Mouse (Mus musculus): ENCODE data around the gene Thnsl1. TPM values are rescaled to one million over a fixed set of nuclear protein-coding genes. Genes with fewer than 3 reads are reported as not detected.
A peak's percentile ranks its signal among the peaks of the same experiment; 100 is the strongest.
"Not testable (repeated sequence)": the region's sequence is repeated elsewhere in the genome, so short reads cannot be mapped to it uniquely, and the experiment has no call there.

Gene Thnsl1
- polyA plus RNA-seq, 1 experiment from 2014 or later = 8.0 TPM

- 60% methylated on average over 2 of the region's 2 CpGs for WGBS
- ATAC-seq (ENCODE audit: insufficient read depth, low FRiP score) = no peak
- H3K4me1 ChIP-seq (ENCODE audit: control insufficient read depth, insufficient read depth, low read length) = no peaks in the 10 kb centered on the region
- no peak overlapping the region for H3K27ac ChIP-seq (ENCODE audit: low read length)
- no peak overlapping the region for H3K4me2 ChIP-seq (ENCODE audit: low read depth, low read length)
- no peak overlapping the region for H3K9ac ChIP-seq (ENCODE audit: low read length)
- H3K27me3 ChIP-seq (ENCODE audit: control insufficient read depth, insufficient read depth, low read length) = no peaks in the 10 kb centered on the region
- H3K4me3 ChIP-seq (replicated peaks; ENCODE audit: low read length) = no peak overlapping the region
- H3K9me3 ChIP-seq (replicated peaks; ENCODE audit: control insufficient read depth, low read length) = no peaks in the 10 kb centered on the region
- no peaks in the 10 kb centered on the region for H3K36me3 ChIP-seq (ENCODE audit: control insufficient read depth, insufficient read depth, low read length)
Observed at GRCm38 (mm10) chr2:21230276-21230675, 24.8 kb downstream of the Thnsl1 start.

DNA sequence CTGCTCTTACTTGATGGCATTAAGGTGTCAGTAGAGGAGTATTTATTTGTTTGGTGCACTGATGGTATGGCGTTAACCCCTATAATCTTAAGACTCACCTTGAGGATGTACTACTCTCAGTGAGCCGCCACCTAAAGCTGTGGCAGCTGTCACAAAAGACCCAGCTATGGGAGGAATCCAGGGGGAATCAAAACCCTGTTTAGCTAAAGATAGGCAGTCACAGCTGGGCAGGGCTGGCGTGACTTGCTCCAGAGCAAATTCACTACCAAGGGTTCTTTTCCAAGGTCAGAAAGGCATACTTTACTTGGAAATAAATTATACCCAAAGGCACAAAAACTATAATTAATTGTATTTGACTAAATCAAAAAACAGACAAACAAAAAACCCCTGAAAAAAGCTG, 25.6 kb downstream of the Thnsl1 start:
- H3K4me1 ChIP-seq (ENCODE audit: control insufficient read depth, insufficient read depth, low read length) = 0 out of 2 replicates have a peak, but pooled peaks cover 5% of the 10 kb centered on the region
- no peak overlapping the region for H3K4me2 ChIP-seq (ENCODE audit: low read depth, low read length)
- no peaks in the 10 kb centered on the region for H3K9me3 ChIP-seq (replicated peaks; ENCODE audit: control insufficient read depth, low read length)
- no peaks in the 10 kb centered on the region for H3K36me3 ChIP-seq (ENCODE audit: control insufficient read depth, insufficient read depth, low read length)
- no peak for ATAC-seq (ENCODE audit: insufficient read depth, low FRiP score)
- H3K4me3 ChIP-seq (replicated peaks; ENCODE audit: low read length) = no peak overlapping the region
- WGBS = 73% methylated on average over 3 of the region's 3 CpGs
- no peak overlapping the region for H3K27ac ChIP-seq (ENCODE audit: low read length)
- no peak overlapping the region for H3K9ac ChIP-seq (ENCODE audit: low read length)
- H3K27me3 ChIP-seq (ENCODE audit: control insufficient read depth, insufficient read depth, low read length) = no peaks in the 10 kb centered on the region

- H3K4me3 ChIP-seq (replicated peaks; ENCODE audit: low read length) = no peak overlapping the region
- ATAC-seq (ENCODE audit: insufficient read depth, low FRiP score) = peak; percentile 95
- H3K4me1 ChIP-seq (ENCODE audit: control insufficient read depth, insufficient read depth, low read length) = peaks cover 13% of the 10 kb centered on the region; the same call in 1 of the 2 replicates
- no peaks in the 10 kb centered on the region for H3K9me3 ChIP-seq (replicated peaks; ENCODE audit: control insufficient read depth, low read length)
- H3K36me3 ChIP-seq (ENCODE audit: control insufficient read depth, insufficient read depth, low read length) = no peaks in the 10 kb centered on the region
- H3K27me3 ChIP-seq (ENCODE audit: control insufficient read depth, insufficient read depth, low read length) = no peaks in the 10 kb centered on the region
- H3K27ac ChIP-seq (ENCODE audit: low read length) = peak overlapping the region; percentile 77
- 66% methylated on average over 9 of the region's 9 CpGs for WGBS
- H3K4me2 ChIP-seq (ENCODE audit: low read depth, low read length) = no peak overlapping the region
- no peak overlapping the region for H3K9ac ChIP-seq (ENCODE audit: low read length)
Observed at GRCm38 (mm10) chr2:21234871-21235648, 29.5 kb downstream of the Thnsl1 start.

DNA sequence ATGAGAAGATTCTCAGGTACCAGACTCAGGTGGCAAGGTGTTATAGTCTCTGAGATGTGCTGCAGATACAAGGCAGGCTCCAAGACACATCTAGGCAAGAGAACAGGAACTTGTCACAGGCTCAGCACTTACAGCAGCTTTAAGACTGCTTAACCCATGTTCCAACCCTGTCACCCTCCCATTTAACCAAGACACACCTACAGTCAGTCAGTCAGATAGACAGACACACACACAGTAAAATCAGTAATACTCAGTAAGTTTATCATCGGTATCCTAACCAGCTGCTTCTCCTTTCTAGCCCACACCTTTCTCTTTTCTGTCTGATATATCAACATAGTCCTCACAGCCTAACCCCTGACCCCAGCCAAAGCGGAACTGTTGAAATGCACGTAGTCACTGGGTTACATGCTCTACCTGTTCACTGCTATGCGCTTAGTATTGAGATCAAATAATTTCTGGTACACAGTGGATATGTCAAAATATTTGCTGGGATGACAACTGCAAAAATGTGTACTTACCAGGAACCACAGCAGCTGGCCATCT, 30.4 kb downstream of the Thnsl1 start:
- Histone ChIP-seq H3K27me3 (ENCODE audit: control insufficient read depth, insufficient read depth, low read length) (no peaks in the 10 kb centered on the region), H3K4me2 (ENCODE audit: low read depth, low read length) (no peak overlapping the region), H3K9me3 (replicated peaks; ENCODE audit: control insufficient read depth, low read length) (no peaks in the 10 kb centered on the region), H3K4me1 (ENCODE audit: control insufficient read depth, insufficient read depth, low read length) (peaks cover 13% of the 10 kb centered on the region; the same call in 1 of the 2 replicates), H3K9ac (ENCODE audit: low read length) (no peak overlapping the region), H3K27ac (ENCODE audit: low read length) (peak overlapping the region; percentile 77), H3K4me3 (replicated peaks; ENCODE audit: low read length) (no peak overlapping the region), H3K36me3 (ENCODE audit: control insufficient read depth, insufficient read depth, low read length) (no peaks in the 10 kb centered on the region)
- ATAC-seq (ENCODE audit: insufficient read depth, low FRiP score) = no peak
- WGBS = 76% methylated on average over 4 of the region's 4 CpGs

DNA sequence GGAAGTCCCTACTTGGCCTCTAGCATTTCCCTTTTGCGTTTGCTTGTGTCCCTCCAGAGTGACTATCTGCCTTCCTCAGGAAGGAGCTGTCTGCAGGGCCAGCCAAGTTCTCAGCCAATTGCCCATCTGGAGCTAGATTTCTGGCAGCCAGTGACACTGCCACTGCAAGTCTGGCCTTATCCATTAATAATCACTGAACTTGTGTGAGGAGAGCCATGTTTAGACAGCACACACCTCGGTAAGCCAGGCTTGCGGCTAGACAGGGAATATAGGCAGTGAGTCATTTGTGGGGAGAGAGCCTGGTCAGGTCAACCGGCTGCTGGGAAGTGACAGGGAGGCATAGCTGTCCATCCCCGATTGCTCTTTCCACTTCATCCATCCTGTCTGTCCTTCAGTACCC, 31.3 kb downstream of the Thnsl1 start:
- H3K9me3 ChIP-seq (replicated peaks; ENCODE audit: control insufficient read depth, low read length) = no peaks in the 10 kb centered on the region
- H3K36me3 ChIP-seq (ENCODE audit: control insufficient read depth, insufficient read depth, low read length) = no peaks in the 10 kb centered on the region
- H3K9ac ChIP-seq (ENCODE audit: low read length) = no peak overlapping the region
- peak overlapping the region; percentile 31; the same call in 1 of the 2 replicates for H3K27ac ChIP-seq (ENCODE audit: low read length)
- no peaks in the 10 kb centered on the region for H3K27me3 ChIP-seq (ENCODE audit: control insufficient read depth, insufficient read depth, low read length)
- WGBS = 37% methylated on average over 5 of the region's 5 CpGs
- no peak overlapping the region for H3K4me3 ChIP-seq (replicated peaks; ENCODE audit: low read length)
- ATAC-seq (ENCODE audit: insufficient read depth, low FRiP score) = no peak
- peaks cover 13% of the 10 kb centered on the region; the same call in 1 of the 2 replicates for H3K4me1 ChIP-seq (ENCODE audit: control insufficient read depth, insufficient read depth, low read length)
- no peak overlapping the region for H3K4me2 ChIP-seq (ENCODE audit: low read depth, low read length)

DNA sequence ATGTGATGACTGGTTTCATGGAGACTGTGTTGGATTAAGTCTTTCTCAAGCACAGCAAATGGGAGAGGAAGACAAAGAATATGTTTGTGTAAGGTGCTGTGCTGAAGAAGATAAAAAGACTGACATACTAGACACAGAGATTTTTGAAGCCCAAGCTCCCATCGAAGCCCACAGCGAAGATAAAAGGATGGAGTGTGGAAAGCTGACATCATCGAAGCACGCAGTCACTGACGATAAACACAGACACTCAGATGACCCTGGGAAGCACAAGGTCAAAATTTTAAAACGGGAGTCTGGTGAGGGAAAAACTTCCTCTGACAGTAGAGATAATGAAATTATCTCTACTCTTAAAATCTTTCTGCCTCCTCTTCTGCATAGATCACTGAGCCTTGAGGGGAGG, 38.6 kb downstream of the Thnsl1 start:
- WGBS = 43% methylated on average over 4 of the region's 6 CpGs
- not testable (repeated sequence) for H3K4me2 ChIP-seq (ENCODE audit: low read depth, low read length); H3K9me3 ChIP-seq (replicated peaks; ENCODE audit: control insufficient read depth, low read length); H3K36me3 ChIP-seq (ENCODE audit: control insufficient read depth, insufficient read depth, low read length); ATAC-seq (ENCODE audit: insufficient read depth, low FRiP score); H3K9ac ChIP-seq (ENCODE audit: low read length); H3K27me3 ChIP-seq (ENCODE audit: control insufficient read depth, insufficient read depth, low read length); H3K4me3 ChIP-seq (replicated peaks; ENCODE audit: low read length); H3K4me1 ChIP-seq (ENCODE audit: control insufficient read depth, insufficient read depth, low read length); H3K27ac ChIP-seq (ENCODE audit: low read length)

- no peak for ATAC-seq (ENCODE audit: insufficient read depth, low FRiP score)
- Histone ChIP-seq H3K27me3 (ENCODE audit: control insufficient read depth, insufficient read depth, low read length) (no peaks in the 10 kb centered on the region), H3K36me3 (ENCODE audit: control insufficient read depth, insufficient read depth, low read length) (no peaks in the 10 kb centered on the region), H3K4me1 (ENCODE audit: control insufficient read depth, insufficient read depth, low read length) (no peaks in the 10 kb centered on the region), H3K9me3 (replicated peaks; ENCODE audit: control insufficient read depth, low read length) (no peaks in the 10 kb centered on the region), H3K4me2 (ENCODE audit: low read depth, low read length) (no peak overlapping the region), H3K4me3 (replicated peaks; ENCODE audit: low read length) (no peak overlapping the region), H3K9ac (ENCODE audit: low read length) (no peak overlapping the region), H3K27ac (ENCODE audit: low read length) (no peak overlapping the region)
- WGBS = 52% methylated on average over 4 of the region's 4 CpGs
Observed at GRCm38 (mm10) chr2:21244986-21245385, 39.5 kb downstream of the Thnsl1 start.

DNA sequence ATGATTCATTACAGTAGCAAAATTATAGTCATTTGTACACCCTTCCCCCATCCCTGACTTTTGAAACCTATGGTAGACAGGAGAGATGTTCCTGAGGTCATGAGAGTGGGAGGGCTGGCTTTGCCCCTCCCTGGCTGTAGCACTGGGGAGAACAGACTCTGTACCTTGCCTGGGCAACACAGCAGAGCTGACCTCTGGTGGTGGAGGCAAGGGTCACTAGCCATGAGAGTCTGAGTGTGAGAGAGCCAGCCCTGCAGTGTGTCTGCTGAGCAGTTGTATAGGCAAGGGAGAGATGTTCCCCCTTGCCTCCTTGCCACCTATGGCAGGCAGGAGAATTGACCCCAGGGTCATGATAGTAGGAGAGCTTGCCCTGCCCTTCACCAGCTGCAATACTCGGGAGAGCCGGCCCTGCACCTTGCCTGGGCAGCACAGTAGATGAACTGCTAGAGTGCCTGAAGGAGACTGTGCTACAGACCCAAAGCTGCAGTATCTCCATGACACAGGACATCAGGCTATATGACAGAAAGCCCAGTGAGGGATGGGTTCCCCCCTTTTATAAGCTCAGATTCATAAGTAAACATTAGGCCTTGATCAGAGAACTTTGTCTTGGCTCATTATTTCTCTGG, 40.1 kb downstream of the Thnsl1 start:
- peak; percentile 44; the same call in 1 of the 2 replicates for ATAC-seq (ENCODE audit: insufficient read depth, low FRiP score)
- H3K9ac ChIP-seq (ENCODE audit: low read length) = no peak overlapping the region
- no peak overlapping the region for H3K4me2 ChIP-seq (ENCODE audit: low read depth, low read length)
- WGBS = 60% methylated on average over 2 of the region's 2 CpGs
- H3K9me3 ChIP-seq (replicated peaks; ENCODE audit: control insufficient read depth, low read length) = no peaks in the 10 kb centered on the region
- H3K27ac ChIP-seq (ENCODE audit: low read length) = no peak overlapping the region
- no peaks in the 10 kb centered on the region for H3K36me3 ChIP-seq (ENCODE audit: control insufficient read depth, insufficient read depth, low read length)
- no peaks in the 10 kb centered on the region for H3K4me1 ChIP-seq (ENCODE audit: control insufficient read depth, insufficient read depth, low read length)
- no peaks in the 10 kb centered on the region for H3K27me3 ChIP-seq (ENCODE audit: control insufficient read depth, insufficient read depth, low read length)
- no peak overlapping the region for H3K4me3 ChIP-seq (replicated peaks; ENCODE audit: low read length)

DNA sequence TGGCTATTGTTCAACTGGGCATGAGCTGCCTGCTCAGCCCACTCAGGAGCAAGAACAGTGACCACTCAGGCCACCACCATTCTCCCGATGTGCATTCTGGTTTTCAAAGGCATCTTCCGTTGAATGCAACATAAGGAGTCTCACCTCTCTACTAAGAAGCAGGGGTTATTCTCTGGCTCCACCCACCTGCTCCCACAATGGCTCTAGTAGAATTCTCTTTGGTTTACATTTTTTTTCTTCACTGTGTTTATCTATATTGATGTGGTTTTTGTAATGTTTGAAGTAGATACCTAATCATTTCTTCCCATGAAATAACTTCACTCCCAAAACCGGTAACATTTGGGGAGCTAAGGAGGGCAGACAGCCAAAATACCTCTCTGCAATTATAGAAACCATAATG, 48.1 kb downstream of the Thnsl1 start:
- no peak for ATAC-seq (ENCODE audit: insufficient read depth, low FRiP score)
- Histone ChIP-seq H3K36me3 (ENCODE audit: control insufficient read depth, insufficient read depth, low read length) (no peaks in the 10 kb centered on the region), H3K27ac (ENCODE audit: low read length) (no peak overlapping the region), H3K27me3 (ENCODE audit: control insufficient read depth, insufficient read depth, low read length) (no peaks in the 10 kb centered on the region), H3K4me3 (replicated peaks; ENCODE audit: low read length) (no peak overlapping the region), H3K4me1 (ENCODE audit: control insufficient read depth, insufficient read depth, low read length) (no peaks in the 10 kb centered on the region), H3K9me3 (replicated peaks; ENCODE audit: control insufficient read depth, low read length) (no peaks in the 10 kb centered on the region), H3K4me2 (ENCODE audit: low read depth, low read length) (no peak overlapping the region), H3K9ac (ENCODE audit: low read length) (no peak overlapping the region)
- WGBS = 51% methylated on average over 3 of the region's 3 CpGs

Measured in stomach, embryonic 16.5 days (tissue).